Mouse (Mus musculus) hematopoietic stem cell, adult 5-6 weeks (primary cell): Measurements from ENCODE around the gene Col27a1. TPM values are rescaled to one million over a fixed set of nuclear protein-coding genes. Genes with fewer than 3 reads are reported as not detected.

ENCODE experiments used
- ATAC-seq, 2 experiments: fragments of 125-278 bp in 1 of 2; replicated peaks in 1 of 2; 2 replicates each; pipeline ENCODE4 v1.8.0; 2016 to 2017; ENCODE audit warnings: inconsistent platforms in 2 of 2, mild to moderate bottlenecking in 2 of 2, moderate number of reproducible peaks in 2 of 2, low read depth in 1 of 2, moderate TSS enrichment in 1 of 2; ENCODE audit not compliant: low FRiP score in 2 of 2, poor library complexity in 2 of 2, severe bottlenecking in 2 of 2, insufficient read depth in 1 of 2, low TSS enrichment in 1 of 2
- total RNA-seq: library from RNA; stranded (forward); fragments of 172-1452, 232-1000 nt; gene quantifications from 2 replicates; pipeline ENCODE4 v1.2.3, GENCODE M21; 2017

Gene Col27a1
- total RNA-seq, 1 experiment from 2014 or later = not detected

- peak; percentile 35 to 48 for ATAC-seq
These were observed 69.5 kb downstream of the Col27a1 start for GRCm38 (mm10) chr4:63283319-63283718.

GRCm38 (mm10) chr4:63286034-63286433 is 72.2 kb downstream of the Col27a1 start:
- ATAC-seq = no peak

- ATAC-seq = 0 out of 4 replicates have a peak, but pooled peaks of 1 of the 2 experiments have one; percentile 23
These were observed 74.7 kb downstream of the Col27a1 start for GRCm38 (mm10) chr4:63288497-63288896.

GRCm38 (mm10) chr4:63290081-63290480 is 76.3 kb downstream of the Col27a1 start:
- ATAC-seq = no peak

- ATAC-seq = no peak
These were observed 77.3 kb downstream of the Col27a1 start for GRCm38 (mm10) chr4:63291075-63291474.

GRCm38 (mm10) chr4:63291658-63292057 is 77.9 kb downstream of the Col27a1 start:
- no peak for ATAC-seq

GRCm38 (mm10) chr4:63295641-63296040 is 81.8 kb downstream of the Col27a1 start:
- ATAC-seq = no peak

GRCm38 (mm10) chr4:63296263-63296662 is 82.5 kb downstream of the Col27a1 start:
- ATAC-seq = no peak

GRCm38 (mm10) chr4:63296876-63297275 is 83.1 kb downstream of the Col27a1 start:
- ATAC-seq = no peak

GRCm38 (mm10) chr4:63298191-63298590 is 84.4 kb downstream of the Col27a1 start:
- ATAC-seq = no peak

GRCm38 (mm10) chr4:63302641-63303040 is 88.8 kb downstream of the Col27a1 start:
- peak; percentile 82 to 91 for ATAC-seq

- peak; percentile 57 to 70 for ATAC-seq
These were observed 93.6 kb downstream of the Col27a1 start for GRCm38 (mm10) chr4:63307175-63308062.

GRCm38 (mm10) chr4:63308316-63308715 is 94.5 kb downstream of the Col27a1 start:
- ATAC-seq = no peak

GRCm38 (mm10) chr4:63310247-63310855 is 96.5 kb downstream of the Col27a1 start:
- no peak for ATAC-seq

- ATAC-seq = no peak
These were observed 97.6 kb downstream of the Col27a1 start for GRCm38 (mm10) chr4:63311426-63311825.

- ATAC-seq = no peak
These were observed 100.3 kb downstream of the Col27a1 start for GRCm38 (mm10) chr4:63314063-63314462.

GRCm38 (mm10) chr4:63316076-63316746 is 102.4 kb downstream of the Col27a1 start:
- ATAC-seq = no peak

GRCm38 (mm10) chr4:63319566-63319965 is 105.8 kb downstream of the Col27a1 start:
- peak; percentile 49 to 71; a peak in 1 of 4 replicates for ATAC-seq
